Mouse (Mus musculus): ENCODE data around the gene Gramd2.

DNA sequence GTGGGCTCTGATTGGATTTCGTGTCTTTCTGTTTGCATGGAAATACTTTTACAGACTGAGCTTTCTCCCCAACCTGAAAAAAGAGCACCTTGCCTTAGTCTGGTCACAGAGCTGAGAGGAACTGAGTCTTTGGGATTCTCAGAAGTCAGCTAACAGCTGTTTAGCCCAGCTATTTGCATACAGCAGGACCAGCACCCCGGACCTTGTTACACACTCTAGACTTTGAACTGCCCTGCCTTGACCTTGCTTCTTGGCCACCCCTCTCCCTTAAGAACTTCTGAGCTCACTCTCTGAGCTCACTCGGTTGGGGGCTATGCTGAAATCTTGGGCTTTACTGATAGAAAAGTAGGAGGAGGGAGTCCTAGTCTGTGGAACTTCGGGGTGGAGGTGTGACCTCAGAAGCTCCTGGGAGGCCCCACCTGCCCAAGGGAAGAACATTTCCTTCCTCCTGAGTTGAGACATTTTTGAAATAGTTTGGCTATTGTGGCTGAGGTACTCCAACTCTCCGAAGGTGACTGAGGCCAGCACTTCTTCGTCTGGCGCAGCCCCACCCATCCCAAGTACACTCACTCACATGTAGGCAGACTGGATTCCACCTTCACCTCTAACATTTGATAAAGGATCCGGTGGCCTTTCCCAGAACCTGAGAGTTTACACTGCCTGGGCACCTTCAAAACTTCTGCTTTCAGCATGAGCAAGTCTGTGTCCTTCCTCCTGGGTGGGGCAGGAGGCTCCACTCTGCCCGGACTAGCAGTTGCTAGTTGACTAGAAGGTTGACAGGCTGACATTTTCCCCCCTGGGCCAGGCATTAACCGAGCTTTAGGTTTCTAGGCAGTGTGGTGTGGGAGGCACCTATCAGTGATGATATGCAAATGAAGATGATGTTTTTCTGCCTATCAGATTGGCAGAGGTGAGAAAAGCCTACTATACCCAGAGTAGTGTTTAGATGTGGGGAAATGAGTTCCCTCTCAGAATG is 27.2 kb downstream of the Gramd2 start:
- no peak for TF ChIP-seq POLR2A (IDR thresholded peaks at IDR 0.05; ENCODE audit: borderline replicate concordance, extremely low read depth, low read depth, low read length)
- TF ChIP-seq CTCF (IDR thresholded peaks at IDR 0.05; ENCODE audit: insufficient read depth, low read length): no peak
